Mouse (Mus musculus) neural tube, embryonic 14.5 days (tissue): ENCODE results near the gene Dcaf6. TPM values are rescaled to one million over a fixed set of nuclear protein-coding genes. Genes with fewer than 3 reads are reported as not detected.
A peak's percentile ranks its signal among the peaks of the same experiment; 100 is the strongest.

Source experiments
- ATAC-seq: fragments of 200-750 bp; cut with Nextera tagmentation; 2 replicates; pipeline ENCODE4 v1.8.0; 2017; ENCODE audit warnings: low read depth, mild to moderate bottlenecking, moderate TSS enrichment, moderate library complexity
- H3K27ac ChIP-seq: fragments of 300-500 bp; sonication (generic); 2 replicates; pipeline ENCODE4 v1.5.1; 2014; ENCODE audit warnings: low read depth, mild to moderate bottlenecking, control low read depth, low read length, moderate library complexity, mixed read lengths
- H3K27me3 ChIP-seq: fragments of 300-500 bp; sonication (generic); 2 replicates; pipeline ENCODE4 v1.6.1; 2014; ENCODE audit warnings: low read length; ENCODE audit not compliant: control insufficient read depth, insufficient read depth
- H3K36me3 ChIP-seq: fragments of 300-500 bp; sonication (generic); 2 replicates; pipeline ENCODE4 v1.6.1; 2014; ENCODE audit warnings: low read length, mixed read lengths; ENCODE audit not compliant: control insufficient read depth, insufficient read depth
- H3K4me1 ChIP-seq: fragments of 300-500 bp; sonication (generic); 2 replicates; pipeline ENCODE4 v1.6.1; 2014; ENCODE audit warnings: low read length; ENCODE audit not compliant: control insufficient read depth, insufficient read depth
- H3K4me2 ChIP-seq: fragments of 300-500 bp; sonication (generic); 2 replicates; pipeline ENCODE4 v1.6.1; 2014; ENCODE audit warnings: mild to moderate bottlenecking, low read depth, low read length, control low read depth
- H3K4me3 ChIP-seq: fragments of 300-500 bp; sonication (generic); 2 replicates; pipeline ENCODE4 v1.5.1; 2014; ENCODE audit warnings: low read depth, low read length, control low read depth, mixed read lengths
- H3K9ac ChIP-seq: fragments of 300-500 bp; sonication (generic); replicated peaks from 2 replicates; pipeline ENCODE4 v1.6.1; 2014; ENCODE audit warnings: low read depth, mild to moderate bottlenecking, control low read depth, low read length, mixed read lengths
- H3K9me3 ChIP-seq: fragments of 300-500 bp; sonication (generic); 2 replicates; pipeline ENCODE4 v1.6.1; 2016; ENCODE audit warnings: low read length; ENCODE audit not compliant: control insufficient read depth
- WGBS: fragments of 180-500 bp; shearing (Covaris S2); extraction: QIAGEN DNeasy Blood & Tissue Kit; methylation state at CpG from one replicate; pipeline ENCODE4 v1.1.7; 2014; 5-methylcytosine and 5-hydroxymethylcytosine counted together
- polyA plus RNA-seq: library from polyadenylated mRNA; unstranded; fragments of >200 nt; fragmentation: Nextera tagmentation; extraction: Ambion mirVana; gene quantifications from 2 replicates; pipeline ENCODE4 v1.2.1, GENCODE M21; 2014

Dcaf6 gene
- polyA plus RNA-seq, 1 experiment from 2014 or later = 19.3 TPM

DNA sequence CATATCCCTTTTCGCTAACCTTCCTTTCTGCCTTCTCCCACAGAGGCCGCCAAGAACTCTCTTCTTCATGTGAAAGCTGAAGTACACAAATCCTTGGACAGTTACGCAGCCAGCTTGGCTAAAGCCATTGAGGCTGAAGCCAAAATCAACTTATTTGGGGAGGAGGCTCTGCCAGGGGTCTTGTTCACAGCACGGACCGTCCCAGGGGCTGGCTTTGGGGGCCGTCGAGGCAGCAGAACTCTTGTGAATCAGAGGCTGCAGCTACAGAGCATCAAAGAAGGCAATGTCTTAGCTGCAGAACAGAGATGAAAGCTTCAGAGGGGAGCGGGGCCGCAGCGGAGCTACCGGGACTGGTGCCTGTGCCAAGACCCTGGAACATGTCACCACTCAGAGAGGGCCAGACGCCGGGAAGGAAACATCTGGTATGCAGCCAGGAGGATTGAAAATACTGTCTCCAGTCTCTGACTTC, 138.8 kb downstream of the Dcaf6 start:
- Histone ChIP-seq H3K4me1 (no peaks in the 10 kb centered on the region), H3K27me3 (no peaks in the 10 kb centered on the region), H3K4me2 (no peak overlapping the region), H3K9ac (no peak overlapping the region), H3K4me3 (no peak overlapping the region), H3K36me3 (peaks cover 18% of the 10 kb centered on the region), H3K27ac (no peak overlapping the region), H3K9me3 (no peaks in the 10 kb centered on the region)
- WGBS = 91% methylated on average over 13 of the region's 13 CpGs
- no peak for ATAC-seq

DNA sequence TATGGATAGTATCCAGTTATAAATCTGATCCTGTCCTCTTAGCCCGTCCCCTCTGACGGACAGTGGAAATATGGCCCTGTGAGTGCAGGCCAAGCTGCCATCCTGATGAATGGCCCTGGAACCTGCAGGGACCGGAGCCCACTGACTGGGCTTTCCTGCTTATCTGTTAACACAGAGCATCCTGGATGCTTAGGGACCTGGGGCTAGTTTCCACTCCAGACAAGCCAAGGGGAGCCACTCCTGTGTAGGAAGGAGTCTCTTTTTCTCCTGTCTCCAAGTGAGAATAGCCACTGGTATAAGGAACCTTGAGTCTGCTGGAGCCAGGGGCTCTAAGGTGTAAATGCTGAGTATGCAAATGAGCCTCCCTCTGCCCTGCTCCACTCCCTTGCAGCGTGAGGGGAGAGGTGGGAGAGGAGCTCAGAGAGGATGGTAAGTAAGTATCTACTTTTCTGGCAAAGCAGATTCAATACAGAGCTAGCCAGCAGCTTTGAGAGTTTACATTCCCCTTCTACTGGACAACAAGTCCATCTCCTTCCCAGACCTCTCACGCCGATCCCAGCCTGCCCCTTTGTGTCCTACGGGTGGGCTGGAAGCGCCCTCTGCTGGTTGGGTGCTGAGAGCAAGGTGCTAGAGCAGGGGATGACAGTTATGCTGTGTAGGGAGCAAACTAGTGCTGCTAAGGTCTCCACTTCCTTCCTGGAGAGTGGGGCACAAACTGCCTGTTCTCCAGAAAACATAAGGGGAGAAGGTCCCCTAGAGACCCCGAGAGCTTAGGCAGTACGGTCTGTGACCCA, 139.9 kb downstream of the Dcaf6 start:
- no peaks in the 10 kb centered on the region for H3K27me3 ChIP-seq
- H3K27ac ChIP-seq = no peak overlapping the region
- no peak overlapping the region for H3K9ac ChIP-seq
- peak; percentile 72 for ATAC-seq
- no peak overlapping the region for H3K4me2 ChIP-seq
- H3K4me3 ChIP-seq = no peak overlapping the region
- 32% methylated on average over 10 of the region's 10 CpGs for WGBS
- H3K4me1 ChIP-seq = no peaks in the 10 kb centered on the region
- H3K9me3 ChIP-seq = no peaks in the 10 kb centered on the region
- peaks cover 18% of the 10 kb centered on the region for H3K36me3 ChIP-seq

DNA sequence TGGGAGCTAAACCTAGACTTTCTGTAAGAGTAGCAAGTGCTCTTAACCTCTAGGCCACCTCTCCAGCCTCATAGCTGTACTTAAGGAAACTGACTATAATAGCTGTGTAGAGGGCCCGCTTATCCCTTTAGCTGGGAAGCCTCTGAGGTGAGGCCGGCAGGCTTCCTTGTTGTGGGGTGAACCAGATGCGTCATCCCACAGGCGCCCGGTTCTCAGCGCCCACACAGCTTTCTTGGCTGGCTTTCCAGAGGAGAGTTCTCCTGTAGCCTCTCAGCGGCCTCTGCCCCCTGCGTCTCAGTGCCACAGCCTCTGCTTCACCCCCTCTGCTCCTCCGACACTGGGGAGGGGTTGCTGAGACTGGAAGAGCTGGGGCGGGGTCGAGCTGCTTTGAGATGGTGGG, 143.9 kb downstream of the Dcaf6 start:
- Histone ChIP-seq H3K36me3 (peaks cover 23% of the 10 kb centered on the region), H3K4me2 (no peak overlapping the region), H3K9ac (no peak overlapping the region), H3K9me3 (no peaks in the 10 kb centered on the region), H3K27me3 (no peaks in the 10 kb centered on the region), H3K27ac (no peak overlapping the region), H3K4me1 (no peaks in the 10 kb centered on the region), H3K4me3 (no peak overlapping the region)
- 47% methylated on average over 11 of the region's 11 CpGs for WGBS
- ATAC-seq = no peak

DNA sequence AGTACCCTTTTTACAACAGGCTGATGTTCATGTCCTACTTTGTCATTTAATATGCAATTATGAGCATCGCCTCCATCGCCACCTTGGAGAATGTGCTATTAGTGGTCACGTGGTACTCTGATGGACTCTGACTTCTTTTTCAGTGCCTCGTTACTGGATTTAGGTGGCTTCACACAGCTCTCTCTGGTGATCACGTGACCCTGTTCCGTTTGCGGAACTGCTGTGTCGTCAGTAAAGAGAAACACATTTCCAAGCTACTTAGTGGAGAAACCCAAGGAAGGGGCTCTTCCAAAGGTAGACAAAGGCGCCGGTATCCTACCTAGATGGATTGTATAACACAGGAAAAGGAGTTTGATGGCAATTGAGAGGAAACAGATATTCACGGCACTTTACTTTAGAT, 152.1 kb downstream of the Dcaf6 start:
- Histone ChIP-seq H3K27ac (no peak overlapping the region), H3K9me3 (no peaks in the 10 kb centered on the region), H3K36me3 (peaks cover 17% of the 10 kb centered on the region), H3K4me3 (no peak overlapping the region), H3K4me2 (no peak overlapping the region), H3K9ac (no peak overlapping the region), H3K4me1 (no peaks in the 10 kb centered on the region), H3K27me3 (no peaks in the 10 kb centered on the region)
- ATAC-seq = no peak
- 87% methylated on average over 11 of the region's 11 CpGs for WGBS

DNA sequence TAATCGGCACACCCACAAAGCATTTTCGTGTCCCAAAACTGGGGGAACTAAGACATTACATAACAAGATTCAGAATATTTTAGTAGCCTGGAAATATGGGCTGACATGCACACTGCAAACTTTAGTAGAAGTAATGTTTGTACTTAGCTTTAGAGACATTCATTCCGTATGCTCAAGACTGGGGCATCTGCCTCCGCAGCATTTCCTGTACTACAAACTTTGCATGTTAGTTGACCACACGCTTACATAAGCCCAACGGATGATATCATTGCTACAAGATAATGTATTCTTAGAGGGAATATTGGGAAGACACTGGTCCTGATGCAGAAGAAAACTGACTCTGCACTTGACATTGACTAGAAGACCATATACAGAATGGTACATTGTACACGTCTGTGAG, 155.9 kb downstream of the Dcaf6 start:
- Histone ChIP-seq H3K4me1 (no peaks in the 10 kb centered on the region), H3K4me2 (no peak overlapping the region), H3K9ac (no peak overlapping the region), H3K4me3 (no peak overlapping the region), H3K36me3 (peaks cover 6% of the 10 kb centered on the region; the same call in 1 of the 2 replicates), H3K27me3 (no peaks in the 10 kb centered on the region), H3K9me3 (no peaks in the 10 kb centered on the region), H3K27ac (no peak overlapping the region)
- no peak for ATAC-seq
- 94% methylated on average over 7 of the region's 7 CpGs for WGBS

DNA sequence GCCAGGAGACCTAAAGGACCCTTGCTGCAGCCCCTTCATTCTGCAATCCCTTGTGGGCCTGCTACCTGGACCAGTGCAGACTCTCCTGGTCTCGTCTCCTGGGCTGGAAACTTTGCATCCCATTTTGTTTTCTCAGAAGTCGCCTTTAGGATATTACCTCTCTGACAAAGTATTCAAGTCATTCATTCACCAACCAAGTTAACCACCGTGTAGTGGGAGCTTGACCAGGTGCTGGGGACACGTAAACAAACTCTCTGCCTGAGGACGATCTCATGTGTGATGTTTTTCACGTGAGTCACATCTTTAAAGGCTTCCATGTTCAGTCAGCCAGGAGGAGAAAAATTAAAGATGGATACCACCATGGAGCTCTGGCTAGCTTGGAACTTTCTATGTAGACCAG, 157.1 kb downstream of the Dcaf6 start:
- H3K36me3 ChIP-seq = peaks cover 6% of the 10 kb centered on the region; the same call in 1 of the 2 replicates
- no peaks in the 10 kb centered on the region for H3K4me1 ChIP-seq
- 94% methylated on average over 6 of the region's 6 CpGs for whole genome bisulfite sequencing
- ATAC-seq = no peak
- no peaks in the 10 kb centered on the region for H3K9me3 ChIP-seq
- no peak overlapping the region for H3K27ac ChIP-seq
- H3K9ac ChIP-seq = no peak overlapping the region
- no peaks in the 10 kb centered on the region for H3K27me3 ChIP-seq
- no peak overlapping the region for H3K4me2 ChIP-seq
- no peak overlapping the region for H3K4me3 ChIP-seq

DNA sequence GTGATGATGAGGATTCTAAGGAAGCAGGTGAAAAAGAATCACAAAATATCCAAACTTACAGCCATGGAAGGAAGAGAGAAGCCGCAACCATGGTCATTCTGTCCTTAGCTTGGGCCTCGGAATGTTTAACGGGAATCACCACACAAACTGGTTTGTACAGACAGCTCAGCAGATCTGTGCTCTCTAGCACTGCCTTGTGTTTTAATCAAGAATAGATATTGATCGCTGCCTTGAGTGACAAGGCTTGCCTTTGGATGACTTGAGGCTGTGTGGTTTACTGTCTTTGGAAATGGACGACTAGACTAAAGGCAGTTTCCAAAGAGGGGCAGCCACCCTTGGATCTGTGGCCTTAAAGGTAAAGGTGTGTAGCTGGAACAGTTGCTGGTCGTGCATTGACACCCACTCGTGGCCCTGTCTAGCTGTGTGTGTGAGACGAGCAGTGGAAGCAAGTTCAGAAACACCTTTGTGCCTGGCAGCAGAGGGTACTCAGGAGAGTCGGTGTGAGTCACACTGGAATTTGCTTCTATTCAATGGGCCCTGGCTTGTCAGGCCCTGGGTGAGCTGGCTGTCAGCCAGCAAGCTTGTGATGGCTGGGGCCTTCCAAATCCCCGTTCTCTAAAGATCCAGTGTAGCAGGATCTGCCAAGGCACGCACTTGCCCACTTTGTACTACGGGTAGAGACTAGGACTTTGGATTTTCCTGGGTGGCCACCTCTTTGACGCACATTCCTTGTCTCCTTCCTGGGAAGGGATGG, 157.6 kb downstream of the Dcaf6 start:
- Histone ChIP-seq H3K27me3 (no peaks in the 10 kb centered on the region), H3K9me3 (no peaks in the 10 kb centered on the region), H3K4me2 (no peak overlapping the region), H3K9ac (no peak overlapping the region), H3K36me3 (peaks cover 6% of the 10 kb centered on the region; the same call in 1 of the 2 replicates), H3K4me1 (no peaks in the 10 kb centered on the region), H3K27ac (no peak overlapping the region; the same call in 1 of the 2 replicates), H3K4me3 (no peak overlapping the region)
- 77% methylated on average over 13 of the region's 13 CpGs for WGBS
- peak; percentile 72; the same call in 1 of the 2 replicates for ATAC-seq

DNA sequence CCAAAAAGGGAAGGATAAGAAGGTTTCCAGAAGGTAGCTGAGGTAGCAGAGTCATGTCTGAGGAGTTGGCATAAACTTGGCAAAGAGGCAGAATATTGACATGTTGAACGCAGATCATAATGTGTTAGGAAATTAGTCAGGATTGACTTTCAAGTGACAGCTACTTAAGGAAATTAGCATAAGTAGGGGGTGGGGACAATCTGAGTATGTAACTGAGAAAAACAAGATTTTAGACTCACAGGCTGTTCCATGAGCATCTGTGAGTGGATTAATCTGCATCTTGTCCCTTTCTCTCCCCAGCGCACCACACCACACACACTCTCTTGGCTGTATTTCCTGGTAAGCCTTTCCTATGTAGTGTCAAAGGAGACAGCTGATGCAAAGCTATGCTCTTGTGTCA, 158.7 kb downstream of the Dcaf6 start:
- 92% methylated on average over 2 of the region's 2 CpGs for WGBS
- no peak for ATAC-seq
- H3K27me3 ChIP-seq = no peaks in the 10 kb centered on the region
- no peak overlapping the region for H3K27ac ChIP-seq
- no peak overlapping the region for H3K4me2 ChIP-seq
- H3K4me1 ChIP-seq = no peaks in the 10 kb centered on the region
- H3K4me3 ChIP-seq = no peak overlapping the region
- H3K36me3 ChIP-seq = peaks cover 1% of the 10 kb centered on the region; the same call in 1 of the 2 replicates
- no peaks in the 10 kb centered on the region for H3K9me3 ChIP-seq
- H3K9ac ChIP-seq = no peak overlapping the region

DNA sequence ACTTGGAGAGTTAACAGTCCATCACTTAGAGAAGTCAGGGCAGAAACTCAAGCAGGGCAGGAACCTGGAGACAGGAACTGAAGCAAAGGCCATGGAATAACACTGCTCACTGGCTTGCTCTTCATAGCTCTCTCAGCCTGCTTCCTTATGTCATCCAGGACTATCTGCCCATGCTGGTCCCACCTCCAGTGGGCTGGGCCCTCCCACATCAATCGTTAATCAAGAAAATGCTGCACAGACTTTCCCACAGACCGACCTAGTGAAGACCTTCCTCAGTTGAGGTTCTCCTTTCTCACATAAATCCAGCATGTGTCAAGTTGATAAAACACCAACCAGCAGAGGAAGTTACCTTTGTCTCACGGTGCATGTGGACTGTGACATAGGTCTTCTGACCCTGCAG, 159.2 kb downstream of the Dcaf6 start:
- H3K4me1 ChIP-seq = no peaks in the 10 kb centered on the region
- H3K4me2 ChIP-seq = no peak overlapping the region
- 72% methylated on average over 3 of the region's 3 CpGs for WGBS
- ATAC-seq = no peak
- H3K9ac ChIP-seq = no peak overlapping the region
- H3K27me3 ChIP-seq = no peaks in the 10 kb centered on the region
- no peak overlapping the region for H3K4me3 ChIP-seq
- no peaks in the 10 kb centered on the region for H3K9me3 ChIP-seq
- no peaks in the 10 kb centered on the region; the same call in 1 of the 2 replicates for H3K36me3 ChIP-seq
- H3K27ac ChIP-seq = no peak overlapping the region
